Mouse (Mus musculus) CH12.LX (cell line): ENCODE data around the gene Ubr4.

Source experiments
- CTCF ChIP-seq, 2 experiments: IDR thresholded peaks in 1 of 2; conservative IDR thresholded peaks in 1 of 2; 2 replicates each; pipeline ENCODE4 v1.5.1; 2011 to 2012; ENCODE audit warnings: low read depth in 2 of 2, low read length in 2 of 2, improper control_type of control experiment in 1 of 2, inconsistent platforms in 1 of 2, mild to moderate bottlenecking in 1 of 2, moderate library complexity in 1 of 2
- ELF1 ChIP-seq: IDR thresholded peaks from 2 replicates; pipeline ENCODE4 v1.6.1; 2014; ENCODE audit warnings: low read depth, mild to moderate bottlenecking, inconsistent platforms, low read length, improper control_type of control experiment
- EP300 ChIP-seq: IDR thresholded peaks from 2 replicates; pipeline ENCODE4 v1.6.1; 2011; ENCODE audit warnings: low read length, improper control_type of control experiment
- GABPA ChIP-seq: IDR thresholded peaks from 2 replicates; pipeline ENCODE4 v1.6.1; 2012; ENCODE audit warnings: low read depth, low read length, improper control_type of control experiment, inconsistent platforms; ENCODE audit not compliant: insufficient replicate concordance
- KAT2A ChIP-seq: IDR thresholded peaks from 2 replicates; pipeline ENCODE4 v1.6.1; 2012; ENCODE audit warnings: low read length, improper control_type of control experiment, inconsistent platforms; ENCODE audit not compliant: insufficient replicate concordance
- MXI1 ChIP-seq: IDR thresholded peaks from 2 replicates; pipeline ENCODE4 v1.6.1; 2011; ENCODE audit warnings: mild to moderate bottlenecking, low read depth, low read length, improper control_type of control experiment
- MYC ChIP-seq: IDR thresholded peaks from 2 replicates; pipeline ENCODE4 v1.6.1; 2011; ENCODE audit warnings: low read depth, mild to moderate bottlenecking, improper control_type of control experiment, low read length
- POLR2A ChIP-seq: IDR thresholded peaks from 2 replicates; pipeline ENCODE4 v1.6.1; 2011; ENCODE audit warnings: low read depth, mild to moderate bottlenecking, improper control_type of control experiment, low read length
- SIN3A ChIP-seq: IDR thresholded peaks from 2 replicates; pipeline ENCODE4 v1.6.1; 2012; ENCODE audit warnings: low read length, improper control_type of control experiment, inconsistent platforms
- TCF12 ChIP-seq: IDR thresholded peaks from 2 replicates; pipeline ENCODE4 v1.6.1; 2014; ENCODE audit warnings: low read depth, mild to moderate bottlenecking, inconsistent platforms, low read length, improper control_type of control experiment
- USF1 ChIP-seq: IDR thresholded peaks from 2 replicates; pipeline ENCODE4 v1.6.1; 2014; ENCODE audit warnings: low read depth, mild to moderate bottlenecking, inconsistent platforms, low read length, improper control_type of control experiment
- USF2 ChIP-seq: conservative IDR thresholded peaks from 2 replicates; pipeline ENCODE4 v1.6.1; 2011; ENCODE audit warnings: low read depth, low read length, improper control_type of control experiment
- ZC3H11A ChIP-seq: IDR thresholded peaks from 2 replicates; pipeline ENCODE4 v1.6.1; 2012; ENCODE audit warnings: low read depth, mild to moderate bottlenecking, inconsistent platforms, low read length, improper control_type of control experiment
- ZKSCAN1 ChIP-seq: IDR thresholded peaks from 2 replicates; pipeline ENCODE4 v1.6.1; 2012; ENCODE audit warnings: low read depth, inconsistent platforms, low read length, improper control_type of control experiment, borderline replicate concordance

DNA sequence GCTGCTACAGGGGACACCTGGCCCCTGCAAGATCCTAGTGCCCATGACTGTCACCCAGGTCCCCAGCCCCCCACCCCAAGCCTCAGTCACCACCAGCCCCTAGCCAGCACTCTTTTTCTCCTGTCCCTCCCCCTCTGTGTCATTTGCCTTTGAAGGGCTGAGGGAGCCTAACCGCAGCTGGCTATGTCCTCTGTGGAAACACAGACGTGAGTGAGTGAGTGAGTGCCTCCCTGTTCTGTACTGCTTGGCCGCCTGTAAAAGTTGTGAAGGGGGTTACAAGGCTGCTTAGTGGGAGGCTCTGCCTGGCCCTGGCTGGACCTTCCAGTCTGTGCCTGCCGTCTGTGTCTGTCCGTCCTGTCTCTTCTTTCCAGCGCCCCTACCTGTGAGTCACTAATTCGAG, 183.3 kb downstream of the Ubr4 start:
- no peak for TF ChIP-seq ZC3H11A
- no peak for TF ChIP-seq POLR2A
- TF ChIP-seq MXI1, result no peak
- TF ChIP-seq CTCF (conservative IDR thresholded peaks at IDR 0.05 in 1 of 2, IDR thresholded peaks at IDR 0.05 in 1 of 2; ENCODE audit: low read depth in 2 of 2, low read length in 2 of 2), result no peak
- TF ChIP-seq TCF12, result no peak
- TF ChIP-seq USF1, result no peak
- no peak for TF ChIP-seq EP300
- TF ChIP-seq KAT2A, result no peak
- TF ChIP-seq ELF1, result no peak
- no peak for TF ChIP-seq SIN3A
- TF ChIP-seq GABPA, result no peak
- no peak for TF ChIP-seq MYC
- TF ChIP-seq ZKSCAN1, result no peak
- no peak for TF ChIP-seq USF2
